Mouse (Mus musculus) liver, postnatal 0 days (tissue): ENCODE measurements around the gene Itga1.

Source experiments
- CTCF ChIP-seq: sonication (generic); IDR thresholded peaks from 2 replicates; pipeline ENCODE4 v1.5.1; 2016; ENCODE audit warnings: antibody characterized with exemption, low read depth
- EP300 ChIP-seq: IDR thresholded peaks from 2 replicates; pipeline ENCODE4 v1.6.1; 2016; ENCODE audit warnings: antibody characterized with exemption, low read depth, mild to moderate bottlenecking

GRCm38 (mm10) chr13:114914559-114914958 is 187.2 kb downstream of the Itga1 start:
- TF ChIP-seq CTCF (no peak), EP300 (no peak)
